Mouse (Mus musculus) hindbrain, embryonic 10.5 days (tissue): ENCODE data around the gene Gm42906. TPM values are rescaled to one million over a fixed set of nuclear protein-coding genes. Genes with fewer than 3 reads are reported as not detected.

ENCODE experiments used
- DNase-seq: peaks from one replicate; pipeline ENCODE4 v3.0.0-alpha.2; 2017; ENCODE audit warnings: low spot score
- H3K27ac ChIP-seq: fragments of 300-500 bp; sonication (generic); 2 replicates; pipeline ENCODE4 v1.5.1; 2016; ENCODE audit warnings: mild to moderate bottlenecking, moderate library complexity
- H3K27me3 ChIP-seq: fragments of 300-500 bp; sonication (generic); 2 replicates; pipeline ENCODE4 v1.6.1; 2016; ENCODE audit warnings: mild to moderate bottlenecking; ENCODE audit not compliant: poor library complexity, insufficient read depth, severe bottlenecking
- H3K36me3 ChIP-seq: fragments of 300-500 bp; sonication (generic); 2 replicates; pipeline ENCODE4 v1.6.1; 2016; ENCODE audit warnings: mild to moderate bottlenecking, moderate library complexity
- H3K4me1 ChIP-seq: fragments of 300-500 bp; sonication (generic); replicated peaks from 2 replicates; pipeline ENCODE4 v1.6.1; 2016; ENCODE audit warnings: mild to moderate bottlenecking
- H3K4me3 ChIP-seq: fragments of 300-500 bp; sonication (generic); 2 replicates; pipeline ENCODE4 v1.5.1; 2016; ENCODE audit warnings: mild to moderate bottlenecking, moderate library complexity
- H3K9me3 ChIP-seq: fragments of 300-500 bp; sonication (generic); 2 replicates; pipeline ENCODE4 v1.6.1; 2016; ENCODE audit warnings: mild to moderate bottlenecking, moderate library complexity
- WGBS: fragments of 180-500 bp; shearing (Covaris S2); methylation state at CpG from one replicate; pipeline ENCODE4 v1.1.7; 2016; 5-methylcytosine and 5-hydroxymethylcytosine counted together
- polyA plus RNA-seq: library from polyadenylated mRNA; unstranded; fragments of >200 nt; fragmentation: Nextera tagmentation; extraction: Ambion mirVana; gene quantifications from 2 replicates; pipeline ENCODE4 v1.2.1, GENCODE M21; 2016

Gene Gm42906
- polyA plus RNA-seq, 1 experiment from 2014 or later: not detected

GRCm38 (mm10) chr5:151232576-151233299, 195.2 kb downstream of the Gm42906 start:
- H3K36me3 ChIP-seq: no peaks in the 10 kb centered on the region
- peaks cover 16% of the 10 kb centered on the region for H3K4me1 ChIP-seq
- DNase-seq: no peak
- no peaks in the 10 kb centered on the region for H3K9me3 ChIP-seq
- H3K4me3 ChIP-seq: peak overlapping the region; percentile 59
- peaks cover 38% of the 10 kb centered on the region for H3K27me3 ChIP-seq
- WGBS: 25% methylated on average over 13 of the region's 13 CpGs
- H3K27ac ChIP-seq: no peak overlapping the region; the same call in 1 of the 2 replicates

DNA sequence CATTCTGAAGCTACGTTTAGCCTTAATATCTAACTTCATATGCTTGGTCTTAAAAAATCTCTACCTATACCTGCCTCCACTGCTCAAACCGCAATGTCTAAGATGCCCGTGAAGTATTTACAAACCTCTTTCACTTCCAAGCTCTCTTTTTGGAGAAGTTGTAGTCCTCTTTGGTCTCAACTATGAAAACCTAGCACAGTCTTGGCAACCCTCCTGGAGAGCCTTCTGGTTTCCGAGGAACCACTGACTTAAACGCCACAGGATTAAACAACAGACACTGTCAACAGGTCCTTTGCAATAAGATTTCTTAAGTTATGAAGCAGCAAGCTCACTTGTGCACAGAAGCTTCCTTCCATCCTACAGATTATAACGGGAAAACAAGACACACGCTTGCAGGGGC, 196.1 kb downstream of the Gm42906 start:
- Histone ChIP-seq H3K36me3 (no peaks in the 10 kb centered on the region), H3K27ac (no peak overlapping the region), H3K27me3 (peaks cover 38% of the 10 kb centered on the region), H3K9me3 (no peaks in the 10 kb centered on the region), H3K4me3 (no peak overlapping the region), H3K4me1 (peaks cover 16% of the 10 kb centered on the region)
- 94% methylated on average over 7 of the region's 7 CpGs for WGBS
- no peak for DNase-seq

GRCm38 (mm10) chr5:151231411-151231810, 196.6 kb downstream of the Gm42906 start:
- no peak overlapping the region for H3K4me3 ChIP-seq
- no peak for DNase-seq
- H3K9me3 ChIP-seq: no peaks in the 10 kb centered on the region
- no peak overlapping the region for H3K27ac ChIP-seq
- WGBS: 86% methylated on average over 4 of the region's 4 CpGs
- peaks cover 38% of the 10 kb centered on the region for H3K27me3 ChIP-seq
- H3K4me1 ChIP-seq: peaks cover 16% of the 10 kb centered on the region
- no peaks in the 10 kb centered on the region for H3K36me3 ChIP-seq

DNA sequence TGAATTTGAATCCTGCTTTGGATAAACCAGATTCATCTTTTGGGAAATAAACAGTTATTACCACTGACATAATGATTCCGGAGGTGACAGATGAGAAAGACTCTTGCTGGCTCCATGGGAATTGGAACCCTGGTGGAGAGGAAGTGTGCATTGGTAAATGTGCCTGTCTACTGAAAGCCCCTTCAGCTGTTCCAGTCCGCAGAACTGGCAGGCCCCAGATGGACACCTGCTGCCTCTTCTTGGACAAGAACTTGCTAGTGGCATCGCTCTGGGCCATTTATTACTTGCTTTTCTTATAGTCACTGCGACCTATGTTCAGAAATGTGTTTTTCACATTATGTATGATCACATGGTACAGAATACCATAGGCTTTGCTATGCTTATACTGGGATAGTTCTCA, 197.5 kb downstream of the Gm42906 start:
- WGBS: 94% methylated on average over 4 of the region's 4 CpGs
- H3K4me3 ChIP-seq: no peak overlapping the region
- peaks cover 16% of the 10 kb centered on the region for H3K4me1 ChIP-seq
- H3K9me3 ChIP-seq: no peaks in the 10 kb centered on the region
- no peak for DNase-seq
- H3K27me3 ChIP-seq: peaks cover 36% of the 10 kb centered on the region
- H3K27ac ChIP-seq: no peak overlapping the region
- no peaks in the 10 kb centered on the region for H3K36me3 ChIP-seq

GRCm38 (mm10) chr5:151228367-151229005, 199.5 kb downstream of the Gm42906 start:
- Histone ChIP-seq H3K36me3 (no peaks in the 10 kb centered on the region), H3K27me3 (peaks cover 20% of the 10 kb centered on the region), H3K27ac (no peak overlapping the region), H3K4me3 (no peak overlapping the region), H3K9me3 (no peaks in the 10 kb centered on the region), H3K4me1 (peaks cover 10% of the 10 kb centered on the region)
- 69% methylated on average over 13 of the region's 13 CpGs for WGBS
- DNase-seq: no peak

DNA sequence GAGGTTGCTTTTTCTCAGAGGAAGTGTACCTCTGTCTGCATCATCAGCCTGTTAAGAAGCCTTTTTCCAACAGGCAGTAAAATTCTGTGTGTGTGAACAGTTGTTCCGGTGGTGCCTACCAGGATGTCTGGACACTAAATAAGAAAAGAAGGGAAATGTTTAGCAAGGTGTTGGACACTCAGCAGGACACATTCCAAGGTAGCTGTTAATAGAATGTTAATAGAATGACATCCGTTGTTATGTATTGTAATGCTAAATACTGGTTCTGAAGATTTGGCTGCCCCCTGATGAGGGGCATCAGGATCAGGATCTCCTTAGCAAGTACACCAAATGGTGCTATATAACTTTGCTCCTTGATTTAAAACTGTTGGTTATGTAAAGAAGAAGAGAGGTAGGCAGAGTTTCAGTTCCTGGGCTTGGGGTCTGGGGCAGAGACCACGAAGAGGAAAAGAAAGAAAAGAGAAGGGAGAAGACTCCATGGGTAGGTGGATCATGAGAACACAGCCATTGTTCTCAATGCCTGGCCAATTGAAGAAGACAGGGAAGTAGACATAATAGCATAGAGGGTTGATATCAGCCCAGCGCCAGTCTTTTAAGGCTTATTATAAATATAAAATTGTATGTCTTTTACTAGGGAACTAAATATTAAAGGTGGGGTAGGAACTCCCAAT, 204.1 kb downstream of the Gm42906 start:
- no peak overlapping the region for H3K4me3 ChIP-seq
- no peak for DNase-seq
- H3K9me3 ChIP-seq: no peaks in the 10 kb centered on the region
- H3K27me3 ChIP-seq: no peaks in the 10 kb centered on the region
- H3K4me1 ChIP-seq: peaks cover 7% of the 10 kb centered on the region
- no peak overlapping the region for H3K27ac ChIP-seq
- 67% methylated on average over 4 of the region's 4 CpGs for WGBS
- no peaks in the 10 kb centered on the region for H3K36me3 ChIP-seq

- no peak overlapping the region for H3K4me3 ChIP-seq
- H3K9me3 ChIP-seq: no peaks in the 10 kb centered on the region
- WGBS: 86% methylated on average over 1 of the region's 1 CpGs
- no peak overlapping the region for H3K27ac ChIP-seq
- H3K27me3 ChIP-seq: no peaks in the 10 kb centered on the region
- H3K4me1 ChIP-seq: peaks cover 14% of the 10 kb centered on the region
- no peak for DNase-seq
- H3K36me3 ChIP-seq: no peaks in the 10 kb centered on the region
These were observed 205.2 kb downstream of the Gm42906 start for GRCm38 (mm10) chr5:151222791-151223190.

GRCm38 (mm10) chr5:151218689-151219115, 209.3 kb downstream of the Gm42906 start:
- DNase-seq: peak; percentile 78
- WGBS: 14% methylated on average over 6 of the region's 6 CpGs
- Histone ChIP-seq H3K9me3 (no peaks in the 10 kb centered on the region), H3K4me3 (no peak overlapping the region), H3K27ac (peak overlapping the region; percentile 67), H3K4me1 (peaks cover 20% of the 10 kb centered on the region), H3K27me3 (no peaks in the 10 kb centered on the region), H3K36me3 (no peaks in the 10 kb centered on the region)

DNA sequence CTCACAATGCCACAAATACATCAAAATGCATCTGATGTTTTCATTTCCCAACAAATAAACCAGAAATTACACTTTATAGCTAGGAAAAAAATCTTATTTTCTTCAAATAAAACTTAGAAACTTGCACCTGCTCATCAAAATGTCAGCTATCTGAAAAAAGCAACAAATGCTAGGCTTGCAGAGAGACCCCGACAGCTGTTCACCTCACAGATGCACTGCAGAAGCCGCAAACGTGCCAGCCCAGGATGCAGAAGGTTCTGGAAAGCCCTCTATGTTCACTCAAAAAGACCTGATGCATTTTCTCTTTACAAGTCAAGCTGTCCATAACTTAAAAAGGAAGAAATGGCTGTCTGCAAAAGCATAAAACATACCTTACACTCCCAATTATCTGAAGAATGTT, 214.9 kb downstream of the Gm42906 start:
- Histone ChIP-seq H3K27ac (no peak overlapping the region), H3K36me3 (no peaks in the 10 kb centered on the region), H3K4me1 (peaks cover 6% of the 10 kb centered on the region; the same call in 1 of the 2 replicates), H3K27me3 (no peaks in the 10 kb centered on the region), H3K9me3 (no peaks in the 10 kb centered on the region), H3K4me3 (no peak overlapping the region)
- WGBS: 88% methylated on average over 3 of the region's 3 CpGs
- DNase-seq: no peak

- no peaks in the 10 kb centered on the region for H3K9me3 ChIP-seq
- H3K27ac ChIP-seq: no peak overlapping the region
- 92% methylated on average over 1 of the region's 1 CpGs for WGBS
- H3K27me3 ChIP-seq: no peaks in the 10 kb centered on the region
- no peaks in the 10 kb centered on the region for H3K4me1 ChIP-seq
- no peaks in the 10 kb centered on the region for H3K36me3 ChIP-seq
- H3K4me3 ChIP-seq: no peak overlapping the region
- DNase-seq: no peak
These were observed 217.1 kb downstream of the Gm42906 start for GRCm38 (mm10) chr5:151210869-151211268.

DNA sequence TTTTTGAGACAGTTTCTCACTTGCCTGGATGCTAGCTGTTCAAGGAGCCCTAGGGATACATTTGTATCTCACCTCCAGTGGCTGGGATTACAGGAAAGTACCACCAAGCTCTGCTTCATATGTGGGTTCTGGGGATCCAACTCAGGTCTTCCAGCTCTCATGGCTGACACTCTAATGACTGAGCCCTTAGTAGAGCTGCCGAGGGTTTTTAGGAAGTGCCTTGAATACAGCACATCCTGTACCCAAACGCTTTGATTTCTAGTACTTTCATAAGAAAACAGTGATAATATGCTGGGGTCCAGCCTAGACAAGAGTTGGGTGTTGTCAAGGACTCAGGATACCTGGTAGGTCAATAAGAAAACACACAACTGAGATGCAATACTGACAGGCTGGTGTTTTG, 217.9 kb downstream of the Gm42906 start:
- Histone ChIP-seq H3K36me3 (no peaks in the 10 kb centered on the region), H3K4me1 (no peaks in the 10 kb centered on the region), H3K27me3 (no peaks in the 10 kb centered on the region), H3K27ac (no peak overlapping the region), H3K4me3 (no peak overlapping the region), H3K9me3 (no peaks in the 10 kb centered on the region)
- DNase-seq: no peak
- 82% methylated on average over 2 of the region's 2 CpGs for WGBS

DNA sequence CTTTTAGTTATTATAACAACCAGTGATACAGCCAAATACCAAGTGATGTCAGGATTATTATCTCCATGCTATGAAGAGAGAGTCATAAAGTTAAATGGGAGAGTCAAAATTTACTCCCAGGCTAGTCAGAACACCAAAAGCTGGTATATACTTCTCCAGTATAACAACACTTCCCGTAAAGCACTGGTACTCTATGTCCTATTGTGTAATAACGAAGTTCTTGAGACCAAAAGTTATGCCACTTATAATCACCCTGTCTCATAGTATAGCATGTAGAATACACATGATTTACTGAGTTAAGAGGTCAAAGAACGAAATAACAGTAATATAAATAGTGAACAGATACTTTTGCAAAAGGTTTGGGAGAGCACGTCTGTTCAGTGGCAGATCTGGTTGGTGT, 222.9 kb downstream of the Gm42906 start:
- DNase-seq: no peak
- Histone ChIP-seq H3K9me3 (0 out of 2 replicates have a peak, but pooled peaks cover 3% of the 10 kb centered on the region), H3K36me3 (no peaks in the 10 kb centered on the region), H3K4me1 (no peaks in the 10 kb centered on the region), H3K4me3 (no peak overlapping the region), H3K27me3 (no peaks in the 10 kb centered on the region), H3K27ac (no peak overlapping the region)
- WGBS: 89% methylated on average over 4 of the region's 4 CpGs

- Histone ChIP-seq H3K27me3 (no peaks in the 10 kb centered on the region), H3K9me3 (0 out of 2 replicates have a peak, but pooled peaks cover 3% of the 10 kb centered on the region), H3K27ac (no peak overlapping the region), H3K4me1 (no peaks in the 10 kb centered on the region), H3K36me3 (no peaks in the 10 kb centered on the region), H3K4me3 (no peak overlapping the region)
- no peak for DNase-seq
- 74% methylated on average over 5 of the region's 5 CpGs for WGBS
These were observed 225.0 kb downstream of the Gm42906 start for GRCm38 (mm10) chr5:151202925-151203324.
